Mouse (Mus musculus) c-Kit-positive CD71-positive TER-119-negative erythroid progenitor cells, embryonic 14.5 days (primary cell): ENCODE measurements around the gene Cytl1.

Source experiments
- DNase-seq: peaks from one replicate; pipeline ENCODE4 v3.0.0-alpha.2; 2013; ENCODE audit warnings: low read depth

Cytl1 gene

GRCm38 (mm10) chr5:37769031-37769430, 33.7 kb downstream of the Cytl1 start:
- no peak for DNase-seq

DNA sequence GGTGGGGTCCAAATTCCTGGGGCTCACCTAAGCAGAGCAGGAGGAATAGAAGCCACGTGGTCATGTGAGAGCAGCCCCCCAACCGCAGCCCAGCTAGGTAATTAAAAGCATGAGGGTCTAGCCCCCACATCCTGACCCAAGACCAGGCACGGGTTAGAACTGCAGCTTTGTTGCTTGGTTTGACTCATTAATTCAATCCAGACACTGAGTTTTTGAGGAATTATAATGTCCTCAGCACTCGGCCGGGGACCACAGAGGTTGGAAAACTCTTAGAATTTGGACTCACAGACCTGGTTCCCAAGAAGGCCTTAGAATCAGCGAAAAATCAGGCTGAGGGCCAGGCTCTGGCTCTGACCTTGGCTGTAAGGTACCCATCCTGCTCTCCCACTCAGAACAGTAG, 35.6 kb downstream of the Cytl1 start:
- no peak for DNase-seq

GRCm38 (mm10) chr5:37774011-37774410, 38.7 kb downstream of the Cytl1 start:
- no peak for DNase-seq

- DNase-seq = no peak
Observed at GRCm38 (mm10) chr5:37775681-37776080, 40.4 kb downstream of the Cytl1 start.

DNA sequence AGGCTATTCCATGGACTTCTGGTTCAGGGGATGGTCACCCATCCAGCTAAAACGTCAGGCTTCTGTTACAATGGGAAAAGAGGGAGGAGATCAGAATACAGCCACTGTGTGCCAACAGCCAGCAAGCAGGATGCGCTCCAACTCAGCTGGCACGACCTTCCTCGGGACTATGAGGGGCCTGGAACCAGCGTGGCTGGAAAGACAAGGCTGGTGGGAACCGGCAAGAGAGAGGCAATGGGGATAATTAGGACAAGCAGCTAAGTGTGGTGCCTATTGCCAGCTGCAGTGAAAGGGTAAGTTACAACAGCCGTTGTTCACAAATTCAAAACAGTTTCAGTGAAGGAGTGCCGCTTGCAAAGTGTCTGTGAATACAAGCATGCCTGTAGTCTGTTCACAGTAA, 48.0 kb downstream of the Cytl1 start:
- DNase-seq = no peak

DNA sequence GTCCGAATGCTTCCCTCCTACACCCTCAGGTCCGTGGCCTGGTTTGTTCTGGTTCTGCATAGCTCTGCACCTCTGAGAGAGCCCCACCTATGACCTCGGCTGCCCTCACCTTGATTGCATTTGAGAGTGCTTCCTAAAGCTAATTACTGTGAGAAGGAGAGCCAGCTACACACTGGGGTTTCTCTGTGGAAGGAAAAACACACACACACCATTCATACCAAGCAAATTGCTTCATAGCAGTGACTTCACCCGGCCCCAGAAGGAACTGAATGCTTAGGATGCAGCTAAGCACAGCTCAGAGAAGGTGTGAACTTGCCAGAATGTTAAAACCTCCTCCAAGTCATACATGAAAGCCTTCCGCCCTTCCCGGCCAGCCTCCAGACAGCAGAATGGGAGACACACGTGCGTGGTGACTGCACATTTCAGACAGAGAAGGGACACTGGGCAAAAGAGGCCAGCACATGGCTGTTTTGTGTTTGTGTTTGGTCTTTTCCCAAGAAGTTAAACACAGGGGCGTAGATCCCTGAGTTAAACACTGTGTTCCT, 49.6 kb downstream of the Cytl1 start:
- DNase-seq = no peak
